In the genomic region with DNA sequence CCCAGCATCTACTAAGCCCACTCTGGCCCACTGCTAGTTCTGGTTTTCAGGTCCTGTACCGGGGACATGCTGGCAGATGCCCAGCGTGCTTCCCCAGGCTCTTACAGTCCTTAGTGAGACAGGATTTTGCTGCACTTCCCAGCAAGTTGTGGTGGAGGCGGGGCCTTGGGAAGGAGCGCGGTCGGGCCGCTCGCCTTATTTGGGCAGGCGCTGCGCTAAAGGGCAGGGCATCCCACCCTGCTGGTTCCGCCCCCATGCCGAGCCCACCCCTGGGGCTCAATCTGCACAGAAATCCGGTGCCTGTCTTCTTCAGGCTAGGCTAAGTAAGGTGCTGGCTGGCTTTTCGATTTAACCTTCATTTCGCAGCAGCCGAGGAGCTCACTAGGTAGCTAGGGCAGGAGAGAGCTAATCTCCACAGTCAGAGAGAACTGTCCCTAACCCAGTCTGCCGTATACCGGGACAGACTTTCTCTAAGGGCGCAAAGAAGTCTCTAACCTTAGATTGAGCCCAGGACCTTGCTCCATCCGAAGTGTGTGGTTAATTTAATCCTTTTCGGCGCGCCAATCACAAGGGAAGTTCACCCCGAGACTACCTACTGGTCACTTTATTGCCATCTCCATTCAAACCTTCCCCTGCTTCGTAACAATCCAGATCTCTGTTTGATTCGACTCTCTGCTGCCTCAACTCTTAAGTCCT, we compare ENCODE assay signal across 8 mouse cellular contexts. TPM values are rescaled to one million over a fixed set of nuclear protein-coding genes. Genes with fewer than 3 reads are reported as not detected.
A peak's percentile ranks its signal among the peaks of the same experiment; 100 is the strongest.
DNase-seq lines count a peak whose midpoint lies in the region; ATAC-seq and TF ChIP-seq lines count a peak whose summit lies in the region.

No protein-coding gene starts in this region.

- H3K4me2 ChIP-seq in lung, postnatal 0 days (replicated peaks; ENCODE audit: low read depth, low read length) = peak overlapping the region; percentile 55

- no peak for ATAC-seq in erythroblast, adult 5-6 weeks (replicated peaks; ENCODE audit: low FRiP score, poor library complexity, severe bottlenecking)
- ATAC-seq in lung, postnatal 0 days = peak; percentile 72

- peak overlapping the region; percentile 75 for H3K27ac ChIP-seq in kidney, adult 2 months (ENCODE audit: insufficient read depth, low read depth, low read length)
- peak overlapping the region; percentile 84 for H3K27ac ChIP-seq in lung, postnatal 0 days (ENCODE audit: low read length)

- no peak for TF ChIP-seq CTCF in kidney, adult 2 months (conservative IDR thresholded peaks at IDR 0.05; ENCODE audit: insufficient read depth, insufficient read length, low read depth, low read length)
- no peak for TF ChIP-seq CTCF in lung, postnatal 0 days (IDR thresholded peaks at IDR 0.05)

- TF ChIP-seq POLR2A in kidney, adult 2 months (IDR thresholded peaks at IDR 0.05; ENCODE audit: low read depth, low read length) = no peak

- peak; percentile 64 for DNase-seq in embryo, embryonic 11.5 days (ENCODE audit: low read depth, low spot score)
- DNase-seq in heart, adult 9 months (ENCODE audit: low spot score in 2 of 2) = peak; percentile 80 to 84
- DNase-seq in kidney, adult 2 months = peak; percentile 87
- DNase-seq in lung, postnatal 0 days (ENCODE audit: low spot score) = peak; percentile 81
- DNase-seq in ovary, postnatal 10 days (ENCODE audit: low spot score) = peak; percentile 64
- peak; percentile 87 for DNase-seq in yolk sac, embryonic 10.5 days (ENCODE audit: low spot score)

- peaks cover 41% of the 10 kb centered on the region for H3K27me3 ChIP-seq in erythroblast, embryonic 14.5 days (ENCODE audit: control insufficient read depth)
- no peaks in the 10 kb centered on the region for H3K27me3 ChIP-seq in kidney, adult 2 months (replicated peaks; ENCODE audit: control insufficient read depth, insufficient read depth, low read length)
- H3K27me3 ChIP-seq in lung, postnatal 0 days (replicated peaks; ENCODE audit: insufficient read depth, low read length) = no peaks in the 10 kb centered on the region

- H3K4me3 ChIP-seq in erythroblast, embryonic 14.5 days (replicated peaks) = peak overlapping the region; percentile 8
- H3K4me3 ChIP-seq in kidney, adult 2 months (ENCODE audit: insufficient read depth, low read depth, low read length) = peak overlapping the region; percentile 27; the same call in 1 of the 2 replicates
- H3K4me3 ChIP-seq in lung, postnatal 0 days (ENCODE audit: low read depth, low read length) = peak overlapping the region; percentile 21

- WGBS in kidney, adult 2 months = 19% methylated on average over 26 of the region's 26 CpGs
- 6% methylated on average over 26 of the region's 26 CpGs for whole genome bisulfite sequencing in lung, postnatal 0 days

- peaks cover 7% of the 10 kb centered on the region for H3K4me1 ChIP-seq in erythroblast, embryonic 14.5 days (ENCODE audit: control insufficient read depth)
- H3K4me1 ChIP-seq in kidney, adult 2 months (ENCODE audit: control insufficient read depth, insufficient read depth, low read length) = peaks cover 39% of the 10 kb centered on the region
- peaks cover 21% of the 10 kb centered on the region; the same call in 1 of the 2 replicates for H3K4me1 ChIP-seq in lung, postnatal 0 days (ENCODE audit: insufficient read depth, low read depth, low read length)

- H3K9me3 ChIP-seq in erythroblast, embryonic 14.5 days (ENCODE audit: control insufficient read depth, low read length) = no peaks in the 10 kb centered on the region
- H3K9me3 ChIP-seq in lung, postnatal 0 days (ENCODE audit: low read length) = no peaks in the 10 kb centered on the region

- H3K36me3 ChIP-seq in erythroblast, embryonic 14.5 days (ENCODE audit: control insufficient read depth) = no peaks in the 10 kb centered on the region
- no peaks in the 10 kb centered on the region for H3K36me3 ChIP-seq in kidney, adult 2 months (ENCODE audit: control insufficient read depth, insufficient read depth, low read length)
- H3K36me3 ChIP-seq in lung, postnatal 0 days (ENCODE audit: insufficient read depth, low read length) = no peaks in the 10 kb centered on the region

- H3K9ac ChIP-seq in lung, postnatal 0 days (replicated peaks; ENCODE audit: low read depth) = peak overlapping the region; percentile 26; the same call in 1 of the 2 replicates

- TF ChIP-seq EP300 in lung, postnatal 0 days (IDR thresholded peaks at IDR 0.05) = no peak

RNA-seq across cellular contexts. Expression of a gene that starts 23.4 kb away (rescaled TPM):
- polyA plus RNA-seq in erythroblast, embryonic 14.5 days (2012) = 41.7 and 44.1 TPM in 2 replicates
- 63.7 and 67.4 TPM in 2 replicates for total RNA-seq in erythroblast, adult 5-6 weeks (2015; ENCODE audit: low replicate concordance)
- total RNA-seq in erythroblast, adult 5-6 weeks (2017; ENCODE audit: low replicate concordance) = 16.9 and 29.4 TPM in 2 replicates
- polyA plus RNA-seq in kidney, adult 2 months (2012; rRNA removed) = 396 and 408 TPM in 2 replicates
- 121 and 122 TPM in 2 replicates for polyA plus RNA-seq in lung, postnatal 0 days (2015; fragmentation: Nextera tagmentation; extraction: Ambion mirVana)

RNA-seq across cellular contexts. Expression of a gene that starts 51.1 kb away (rescaled TPM):
- 0.04 and 0.06 TPM in 2 replicates for polyA plus RNA-seq in erythroblast, embryonic 14.5 days (2012)
- total RNA-seq in erythroblast, adult 5-6 weeks (2015; ENCODE audit: low replicate concordance) = 2.1 and 5.9 TPM in 2 replicates
- total RNA-seq in erythroblast, adult 5-6 weeks (2017; ENCODE audit: low replicate concordance) = 2.5 and 4.7 TPM in 2 replicates
- polyA plus RNA-seq in kidney, adult 2 months (2012; rRNA removed) = 3.8 and 4.1 TPM in 2 replicates
- polyA plus RNA-seq in lung, postnatal 0 days (2015; fragmentation: Nextera tagmentation; extraction: Ambion mirVana) = 0.21 and 0.24 TPM in 2 replicates
